Mouse (Mus musculus) embryonic facial prominence, embryonic 10.5 days (tissue): ENCODE results near the gene Nucks1. TPM values are rescaled to one million over a fixed set of nuclear protein-coding genes. Genes with fewer than 3 reads are reported as not detected.

Source experiments
- DNase-seq: peaks from one replicate; pipeline ENCODE4 v3.0.0-alpha.2; 2017; ENCODE audit warnings: low spot score
- H3K27ac ChIP-seq: fragments of 300-500 bp; sonication (generic); replicated peaks from 2 replicates; pipeline ENCODE4 v1.5.1; 2016; ENCODE audit warnings: mild to moderate bottlenecking
- H3K27me3 ChIP-seq: fragments of 300-500 bp; sonication (generic); replicated peaks from 2 replicates; pipeline ENCODE4 v1.6.1; 2016; ENCODE audit warnings: low read depth, mild to moderate bottlenecking; ENCODE audit not compliant: poor library complexity, severe bottlenecking
- H3K36me3 ChIP-seq: fragments of 300-500 bp; sonication (generic); replicated peaks from 2 replicates; pipeline ENCODE4 v1.6.1; 2016; ENCODE audit warnings: mild to moderate bottlenecking, moderate library complexity
- H3K4me1 ChIP-seq: fragments of 300-500 bp; sonication (generic); 2 replicates; pipeline ENCODE4 v1.6.1; 2016
- H3K4me3 ChIP-seq: fragments of 300-500 bp; sonication (generic); 2 replicates; pipeline ENCODE4 v1.5.1; 2016; ENCODE audit warnings: mild to moderate bottlenecking, moderate library complexity
- H3K9me3 ChIP-seq: fragments of 300-500 bp; sonication (generic); 2 replicates; pipeline ENCODE4 v1.6.1; 2016; ENCODE audit warnings: mild to moderate bottlenecking
- WGBS: fragments of 180-500 bp; shearing (Covaris S2); methylation state at CpG from one replicate; pipeline ENCODE4 v1.1.7; 2016; 5-methylcytosine and 5-hydroxymethylcytosine counted together
- polyA plus RNA-seq: library from polyadenylated mRNA; unstranded; fragments of >200 nt; fragmentation: Nextera tagmentation; extraction: Ambion mirVana; gene quantifications from 2 replicates; pipeline ENCODE4 v1.2.1, GENCODE M21; 2016

Gene Nucks1
- polyA plus RNA-seq, 1 experiment from 2014 or later, result 105 TPM

- no peak overlapping the region for H3K4me3 ChIP-seq
- peaks cover 83% of the 10 kb centered on the region for H3K27me3 ChIP-seq
- 60% methylated on average over 2 of the region's 2 CpGs for WGBS
- DNase-seq, result no peak
- H3K9me3 ChIP-seq, result no peaks in the 10 kb centered on the region
- no peaks in the 10 kb centered on the region for H3K36me3 ChIP-seq
- no peak overlapping the region for H3K27ac ChIP-seq
- H3K4me1 ChIP-seq, result peaks cover 44% of the 10 kb centered on the region
These were observed 50.7 kb downstream of the Nucks1 start for GRCm38 (mm10) chr1:131961004-131961403.

DNA sequence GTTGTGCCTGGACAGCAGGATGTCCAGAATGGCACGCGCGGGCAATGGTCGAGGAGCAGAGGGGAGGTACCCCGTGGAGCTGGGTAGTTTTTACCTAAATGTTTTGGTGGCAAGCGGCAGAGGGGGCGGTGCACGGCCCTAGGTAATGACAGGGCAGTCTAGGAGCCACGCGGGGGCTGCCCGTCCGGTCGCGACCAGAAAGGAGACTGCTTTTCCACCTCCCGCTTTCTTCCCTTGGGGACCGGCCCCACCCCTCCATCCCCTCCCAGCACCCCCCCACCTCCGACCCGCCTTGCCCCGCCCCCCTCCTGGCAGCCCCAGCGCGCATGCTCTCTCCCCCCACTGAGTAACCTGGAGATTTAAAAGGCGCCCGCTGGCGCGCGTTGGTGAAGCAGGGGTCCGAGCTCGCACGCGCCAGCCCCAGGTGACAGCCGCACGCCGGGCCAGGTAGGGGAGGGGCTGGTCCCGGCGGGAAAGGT lies 52.3 kb downstream of the Nucks1 start, which contains the start of gene Slc45a3:
Gene Slc45a3 (plus strand): TSS at position 362 of the 479 bp plus-strand sequence.
- Histone ChIP-seq H3K9me3 (no peaks in the 10 kb centered on the region), H3K4me1 (peaks cover 54% of the 10 kb centered on the region), H3K4me3 (peak within 1 kb of the TSS; percentile 90), H3K27ac (peak within 1 kb of the TSS; percentile 83), H3K27me3 (peaks cover 86% of the 10 kb centered on the region), H3K36me3 (no peaks in the 10 kb centered on the region)
- DNase-seq, result peak; percentile 79
- under 1% methylated on average over 35 of the region's 35 CpGs for whole genome bisulfite sequencing

GRCm38 (mm10) chr1:131963085-131963951 lies 53.0 kb downstream of the Nucks1 start:
- H3K4me1 ChIP-seq, result peaks cover 56% of the 10 kb centered on the region
- H3K9me3 ChIP-seq, result no peaks in the 10 kb centered on the region
- H3K27me3 ChIP-seq, result peaks cover 89% of the 10 kb centered on the region
- no peaks in the 10 kb centered on the region for H3K36me3 ChIP-seq
- under 1% methylated on average over 76 of the region's 76 CpGs for WGBS
- H3K4me3 ChIP-seq, result peak overlapping the region; percentile 90
- peak; percentile 46 for DNase-seq
- H3K27ac ChIP-seq, result peak overlapping the region; percentile 83

GRCm38 (mm10) chr1:131964100-131964499 lies 53.8 kb downstream of the Nucks1 start:
- H3K36me3 ChIP-seq, result no peaks in the 10 kb centered on the region
- H3K4me1 ChIP-seq, result peaks cover 63% of the 10 kb centered on the region
- WGBS, result 24% methylated on average over 5 of the region's 5 CpGs
- DNase-seq, result no peak
- no peak overlapping the region for H3K27ac ChIP-seq
- H3K4me3 ChIP-seq, result peak overlapping the region; percentile 90
- peaks cover 96% of the 10 kb centered on the region for H3K27me3 ChIP-seq
- no peaks in the 10 kb centered on the region for H3K9me3 ChIP-seq

DNA sequence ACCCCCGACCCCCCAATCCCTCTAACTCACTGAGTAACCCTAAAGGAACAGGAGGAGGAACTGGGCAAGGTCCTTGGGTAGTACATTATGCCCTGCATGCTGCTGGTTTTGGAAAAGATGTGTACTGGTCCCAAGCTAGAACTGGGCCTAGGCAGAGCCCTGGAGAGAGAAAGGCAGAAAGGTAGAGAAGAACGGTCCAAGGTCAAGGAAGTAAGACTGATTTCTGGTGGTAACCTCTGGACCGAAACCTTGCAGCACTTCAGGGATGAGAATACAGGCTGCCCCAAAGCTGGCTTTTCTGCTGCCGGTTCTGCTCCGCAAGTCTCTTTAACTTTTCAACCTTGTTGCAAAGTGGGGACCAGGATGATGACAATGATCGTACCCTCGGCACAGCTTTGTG lies 54.2 kb downstream of the Nucks1 start:
- Histone ChIP-seq H3K27ac (no peak overlapping the region), H3K27me3 (peaks cover 96% of the 10 kb centered on the region), H3K4me3 (peak overlapping the region; percentile 90), H3K4me1 (peaks cover 68% of the 10 kb centered on the region), H3K9me3 (no peaks in the 10 kb centered on the region), H3K36me3 (no peaks in the 10 kb centered on the region)
- no peak for DNase-seq
- WGBS, result 72% methylated on average over 7 of the region's 7 CpGs

DNA sequence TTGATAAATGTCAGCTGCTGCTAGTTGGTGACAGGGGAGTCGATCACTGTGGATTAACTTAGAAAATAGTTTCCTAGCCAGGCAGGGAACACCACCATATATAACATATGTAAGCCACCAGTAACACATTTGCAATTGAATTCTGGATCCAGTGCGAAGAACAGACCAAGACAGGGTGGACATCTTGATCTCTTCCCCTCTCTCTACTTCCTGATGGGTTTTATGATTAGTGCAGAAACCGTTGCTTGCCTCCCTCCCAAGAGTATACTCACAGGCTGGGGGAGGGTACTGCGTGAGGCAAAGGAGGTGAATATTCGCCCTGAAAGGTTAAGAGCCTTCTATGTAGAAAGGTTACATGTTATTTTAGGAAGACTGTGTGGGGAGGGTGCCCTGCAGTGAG lies 55.5 kb downstream of the Nucks1 start:
- 47% methylated on average over 5 of the region's 5 CpGs for WGBS
- Histone ChIP-seq H3K27me3 (peaks cover 91% of the 10 kb centered on the region), H3K4me3 (no peak overlapping the region)

GRCm38 (mm10) chr1:131967336-131967735 lies 57.0 kb downstream of the Nucks1 start:
- H3K9me3 ChIP-seq, result no peaks in the 10 kb centered on the region
- WGBS, result 82% methylated on average over 7 of the region's 7 CpGs
- H3K4me3 ChIP-seq, result no peak overlapping the region
- no peak for DNase-seq
- peaks cover 92% of the 10 kb centered on the region for H3K4me1 ChIP-seq
- no peak overlapping the region for H3K27ac ChIP-seq
- no peaks in the 10 kb centered on the region for H3K36me3 ChIP-seq
- peaks cover 83% of the 10 kb centered on the region for H3K27me3 ChIP-seq

More for the DNA sequence above, 55.5 kb downstream of the Nucks1 start:
- Histone ChIP-seq H3K4me1 (peaks cover 80% of the 10 kb centered on the region), H3K36me3 (no peaks in the 10 kb centered on the region), H3K27ac (no peak overlapping the region), H3K9me3 (no peaks in the 10 kb centered on the region)
- no peak for DNase-seq

- Histone ChIP-seq H3K4me1 (peaks cover 92% of the 10 kb centered on the region), H3K27ac (no peak overlapping the region), H3K9me3 (no peaks in the 10 kb centered on the region), H3K27me3 (peaks cover 83% of the 10 kb centered on the region), H3K36me3 (no peaks in the 10 kb centered on the region), H3K4me3 (no peak overlapping the region)
- DNase-seq, result no peak
- WGBS, result 29% methylated on average over 3 of the region's 3 CpGs
These were observed 58.2 kb downstream of the Nucks1 start for GRCm38 (mm10) chr1:131968556-131968955.

DNA sequence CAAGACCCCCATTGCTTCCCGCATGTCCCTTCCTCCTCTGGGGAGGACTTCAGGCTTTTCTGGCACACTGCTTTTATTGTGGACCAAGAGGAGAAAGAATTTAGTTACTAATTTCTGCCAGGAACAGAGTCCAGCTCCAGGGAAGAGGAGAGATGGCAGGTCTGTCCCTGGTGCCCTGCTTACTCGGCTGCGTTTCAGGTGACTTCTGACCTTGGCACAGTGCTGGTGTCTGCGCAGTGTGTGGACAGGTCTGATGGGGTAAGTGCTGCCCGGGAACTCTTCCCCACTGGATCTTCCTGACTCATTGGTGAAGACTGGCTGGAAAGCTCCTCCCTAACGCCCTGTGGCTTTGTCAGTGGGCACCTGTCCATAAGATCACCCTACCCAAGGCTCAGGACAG lies 58.6 kb downstream of the Nucks1 start:
- peaks cover 92% of the 10 kb centered on the region for H3K4me1 ChIP-seq
- 63% methylated on average over 6 of the region's 6 CpGs for WGBS
- H3K4me3 ChIP-seq, result no peak overlapping the region
- no peaks in the 10 kb centered on the region for H3K9me3 ChIP-seq
- peaks cover 83% of the 10 kb centered on the region for H3K27me3 ChIP-seq
- H3K36me3 ChIP-seq, result no peaks in the 10 kb centered on the region
- peak overlapping the region; percentile 45; the same call in 1 of the 2 replicates for H3K27ac ChIP-seq
- DNase-seq, result no peak

DNA sequence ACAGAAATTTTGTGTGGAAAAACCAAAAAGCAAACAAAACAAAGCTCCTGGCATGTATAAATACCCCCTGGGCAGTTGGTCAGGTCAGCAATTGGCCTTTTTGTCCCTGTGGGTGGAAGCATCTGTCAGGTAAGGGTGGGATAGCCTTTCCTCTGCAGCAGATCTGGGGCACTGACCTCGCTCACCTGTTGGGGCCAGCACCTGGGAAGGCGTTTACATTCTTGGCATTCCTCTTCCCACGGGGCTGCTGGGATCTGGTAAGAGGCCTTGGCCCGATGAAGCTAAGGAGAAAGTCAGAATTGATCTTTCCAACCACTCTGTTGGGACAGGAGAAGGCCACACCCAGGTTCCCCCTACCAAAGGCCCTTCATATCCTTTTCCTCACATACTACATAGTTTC lies 59.5 kb downstream of the Nucks1 start:
- Histone ChIP-seq H3K36me3 (no peaks in the 10 kb centered on the region), H3K27me3 (peaks cover 81% of the 10 kb centered on the region), H3K27ac (peak overlapping the region; percentile 86; the same call in 1 of the 2 replicates), H3K9me3 (no peaks in the 10 kb centered on the region), H3K4me1 (peaks cover 88% of the 10 kb centered on the region), H3K4me3 (no peak overlapping the region)
- no peak for DNase-seq
- WGBS, result 35% methylated on average over 4 of the region's 4 CpGs

DNA sequence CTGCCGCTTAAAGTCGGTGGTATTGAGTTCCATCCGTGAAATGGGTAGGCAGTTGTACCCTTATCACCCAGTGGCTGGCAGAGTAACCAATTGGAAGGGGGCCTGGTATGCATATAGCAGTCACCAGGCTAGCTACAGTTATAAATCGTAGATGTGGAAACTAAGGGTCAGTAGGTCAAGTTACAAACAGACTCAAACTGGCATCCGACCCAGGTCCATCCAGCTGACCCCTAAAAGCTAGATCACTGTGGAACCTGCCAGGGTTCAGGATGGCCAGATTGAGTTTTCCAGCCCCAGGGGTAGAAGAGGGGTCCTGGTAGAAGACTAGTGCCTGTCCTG lies 60.0 kb downstream of the Nucks1 start:
- no peak for DNase-seq
- Histone ChIP-seq H3K4me1 (peaks cover 91% of the 10 kb centered on the region), H3K4me3 (0 out of 2 replicates have a peak overlapping the region, but pooled peaks have one; percentile 41), H3K9me3 (no peaks in the 10 kb centered on the region), H3K27me3 (peaks cover 76% of the 10 kb centered on the region), H3K36me3 (no peaks in the 10 kb centered on the region), H3K27ac (peak overlapping the region; percentile 86)
- WGBS, result 37% methylated on average over 5 of the region's 5 CpGs

DNA sequence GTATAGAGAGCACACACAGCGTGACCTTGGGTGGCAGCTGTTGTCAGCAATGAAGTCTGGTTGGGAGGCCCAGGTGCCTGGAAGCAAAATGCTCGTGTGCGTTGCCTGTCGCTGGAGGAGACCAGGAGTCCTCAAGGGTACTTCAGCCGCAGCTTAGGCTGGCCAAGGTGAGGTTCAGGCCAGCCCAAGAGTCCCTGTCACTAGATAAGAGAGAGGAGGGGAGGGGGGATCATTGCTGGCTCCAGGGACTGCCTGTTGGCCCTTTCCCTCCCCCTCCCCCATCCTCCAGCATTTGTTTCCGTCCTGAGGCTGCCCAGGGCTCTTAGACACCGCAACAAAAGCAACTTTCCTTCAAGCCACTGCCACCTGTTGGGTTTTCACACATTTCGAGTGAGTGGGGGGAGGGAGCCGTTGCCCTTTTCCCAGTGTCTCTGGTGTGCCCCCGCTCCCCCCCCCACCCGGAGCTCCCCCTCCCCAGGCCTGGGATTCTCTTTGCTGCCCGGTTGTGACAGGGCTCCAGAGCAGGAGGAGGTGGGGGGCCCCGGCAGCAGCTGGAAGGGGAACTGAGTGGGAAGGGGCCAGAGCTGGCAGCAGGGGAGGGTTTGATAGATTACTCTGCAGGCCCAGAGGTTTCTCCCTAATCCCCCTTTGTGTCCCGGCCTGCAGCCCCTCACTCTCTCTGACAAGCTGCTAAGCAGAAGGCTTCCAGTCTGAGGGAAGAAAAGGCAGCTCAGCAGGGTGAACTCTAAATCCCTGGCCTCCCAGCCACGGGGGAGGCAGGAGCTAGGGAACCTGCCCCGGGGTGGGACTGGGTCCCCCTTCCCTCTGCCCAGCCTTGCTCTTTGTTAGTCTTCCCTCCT lies 60.6 kb downstream of the Nucks1 start:
- Histone ChIP-seq H3K4me3 (peak overlapping the region; percentile 41), H3K27me3 (peaks cover 70% of the 10 kb centered on the region), H3K27ac (peak overlapping the region; percentile 86), H3K4me1 (peaks cover 93% of the 10 kb centered on the region), H3K9me3 (no peaks in the 10 kb centered on the region), H3K36me3 (no peaks in the 10 kb centered on the region)
- WGBS, result 6% methylated on average over 16 of the region's 16 CpGs
- DNase-seq, result peak; percentile 70
